Mouse (Mus musculus) small intestine, adult 2 months (tissue): ENCODE measurements around the gene Spata25.
"Not testable (repeated sequence)": the region's sequence is repeated elsewhere in the genome, so short reads cannot be mapped to it uniquely, and the experiment has no call there.

Experiments
- CTCF ChIP-seq: fragments of 200-500 bp; IDR thresholded peaks from 2 replicates; pipeline ENCODE4 v1.5.1; 2012; ENCODE audit warnings: low read depth, mild to moderate bottlenecking, control low read depth, inconsistent platforms, low read length, moderate library complexity, mixed read lengths; ENCODE audit not compliant: insufficient replicate concordance, insufficient read length; ENCODE audit errors: extremely low read depth
- POLR2A ChIP-seq: fragments of 200-500 bp; IDR thresholded peaks from 2 replicates; pipeline ENCODE4 v1.6.1; 2012; ENCODE audit warnings: low read depth, mild to moderate bottlenecking, control low read depth, inconsistent platforms, low read length, moderate library complexity

- TF ChIP-seq POLR2A, CTCF: not testable (repeated sequence)
These were observed 29.8 kb downstream of the Spata25 start for GRCm38 (mm10) chr2:164798554-164798953.
